Mouse (Mus musculus) B cell, adult (primary cell): ENCODE measurements around the gene Zfp52. TPM values are rescaled to one million over a fixed set of nuclear protein-coding genes. Genes with fewer than 3 reads are reported as not detected.

Experiments
- total RNA-seq: library from RNA; stranded (reverse); gene quantifications from 4 replicates; pipeline ENCODE4 v1.2.4, GENCODE M21; 2023; ENCODE audit not compliant: inconsistent age

Gene Zfp52
- total RNA-seq: 14.1 to 15.9 TPM (median 15.5 TPM) in 4 replicates

DNA sequence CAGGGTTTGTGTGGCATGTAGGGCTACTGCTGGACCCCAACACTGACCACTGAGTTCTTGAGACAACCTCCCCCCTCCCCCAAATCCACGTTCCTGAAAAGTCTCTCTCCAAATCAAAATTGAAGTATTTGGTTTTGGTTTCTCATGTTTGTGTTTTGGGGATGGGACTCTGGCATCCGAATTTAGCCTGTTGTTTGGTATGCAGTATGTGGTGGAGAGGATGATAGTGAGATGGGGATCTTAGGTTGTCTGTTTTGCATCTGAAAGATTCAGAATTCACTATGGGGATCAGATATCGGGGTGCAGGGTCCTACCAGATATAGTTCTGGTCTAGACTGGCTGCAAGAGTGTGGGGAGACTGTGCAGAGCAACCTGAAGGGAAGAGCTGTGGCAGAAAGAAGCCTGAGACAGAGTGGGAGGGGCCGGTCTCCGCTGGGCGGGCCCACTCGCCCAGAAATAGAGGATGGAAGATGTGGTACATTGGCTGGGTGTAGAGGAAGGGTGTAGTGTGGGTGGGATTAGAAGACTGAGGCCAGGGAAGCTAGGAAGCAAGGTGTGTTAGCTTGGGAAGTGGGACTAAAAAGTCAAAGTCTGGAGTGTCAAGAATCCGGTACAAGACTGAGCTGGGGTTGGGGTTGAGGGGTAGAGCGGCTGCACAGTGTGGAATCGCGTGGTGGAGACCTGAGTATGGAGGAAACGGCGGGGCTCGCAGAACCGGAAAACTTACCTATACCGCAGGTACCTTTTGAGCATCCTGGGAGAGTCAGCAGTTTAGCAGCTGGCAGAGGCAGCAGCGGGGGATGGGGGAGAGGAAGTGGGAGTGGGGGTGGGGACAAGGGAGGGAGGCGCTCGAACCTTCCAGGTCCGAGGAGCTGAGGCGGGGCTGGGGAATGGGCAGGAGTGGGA, at the start of gene Zfp52:
Gene Zfp52 (plus strand): TSS at position 444 of the 906 bp plus-strand sequence.

DNA sequence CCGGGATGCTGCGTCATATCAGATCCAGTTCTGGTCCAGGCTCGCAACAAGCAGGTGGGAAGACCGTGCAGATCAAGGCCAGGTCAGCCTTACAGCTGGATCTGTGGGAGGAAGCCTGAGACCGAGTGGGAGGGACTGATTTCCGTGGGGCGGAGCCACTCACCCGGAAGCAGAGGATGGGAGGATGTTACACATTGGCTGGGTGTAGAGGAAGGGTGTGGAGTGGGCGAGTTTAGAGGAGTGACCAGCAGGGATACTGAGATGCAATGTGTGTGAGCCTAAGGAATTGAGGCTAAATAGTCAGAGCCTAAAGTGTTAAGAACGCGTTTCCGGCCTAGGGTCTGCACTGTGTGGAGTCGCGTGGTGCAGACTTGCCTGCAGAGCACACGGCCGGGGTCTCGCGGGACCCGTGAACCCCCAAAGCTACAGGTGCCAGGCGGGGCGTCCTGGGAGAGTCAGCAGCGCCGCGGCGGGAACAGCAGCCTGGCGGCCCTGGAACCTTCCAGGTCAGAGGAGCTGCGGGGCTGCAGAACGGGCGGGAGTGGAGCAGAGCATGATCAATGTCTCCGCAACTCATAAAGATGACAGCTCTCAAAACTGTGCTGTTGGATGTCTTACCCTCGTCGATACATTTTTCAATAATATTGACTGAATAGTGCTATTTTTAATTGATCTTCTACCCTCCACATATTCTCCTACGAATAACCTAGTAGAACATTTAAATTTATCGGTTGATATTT, 46.4 kb upstream of the Zfp52 start, which contains the start of gene Zfp53:
Gene Zfp53 (plus strand): TSS at position 239 of the 740 bp plus-strand sequence.

DNA sequence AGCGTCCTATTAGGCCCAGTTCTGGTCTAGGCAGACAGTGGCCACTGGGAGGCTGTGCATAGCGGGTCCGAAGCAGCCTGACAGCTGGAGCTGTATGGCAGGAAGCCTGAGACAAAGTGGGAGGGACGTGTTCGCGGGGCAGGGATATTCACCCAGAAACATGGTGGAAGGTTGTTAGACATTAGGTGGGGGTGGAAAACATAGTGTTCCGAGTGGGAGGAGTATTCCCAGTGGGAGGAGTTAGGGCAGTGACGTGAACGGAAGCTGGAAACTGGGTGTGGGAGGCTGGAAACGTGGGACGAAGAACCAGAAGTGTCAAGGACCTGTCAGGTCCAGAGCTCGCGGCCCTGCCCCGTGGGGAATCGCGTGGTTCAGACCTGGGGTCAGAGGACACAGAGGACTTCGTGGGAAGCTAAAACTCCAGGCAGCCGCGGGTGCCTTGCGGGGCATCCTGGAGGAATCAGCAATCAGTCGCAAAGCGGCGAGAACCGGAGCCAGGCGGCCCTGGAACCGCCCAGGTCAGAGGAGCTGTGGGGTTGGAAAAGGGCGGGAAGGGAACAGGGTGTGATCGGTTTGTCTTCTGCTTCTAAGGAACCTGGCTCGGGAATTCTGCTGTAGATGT, 31.5 kb downstream of the Zfp52 start, which contains the start of gene Zfp948:
Gene Zfp948 (plus strand): TSS at position 281 of the 622 bp plus-strand sequence.

Other genes with a start within 250 kb of the Zfp52 start
- not detected in 4 replicates for gene Vmn1r237, start 223.7 kb upstream of the Zfp52 start, total RNA-seq
- gene Zfp677, start 151.8 kb upstream of the Zfp52 start, total RNA-seq: 4.2 to 5.2 TPM (median 4.9 TPM) in 4 replicates
- gene Zfp54, start 112.3 kb upstream of the Zfp52 start, total RNA-seq: 1.4 to 3.2 TPM (median 2.0 TPM) in 4 replicates
- gene Zfp51, start 85.2 kb upstream of the Zfp52 start, total RNA-seq: 13.1 to 15.9 TPM (median 14.6 TPM) in 4 replicates
- 10.0 to 17.1 TPM (median 15.7 TPM) in 4 replicates for gene Zfp53, start 46.5 kb upstream of the Zfp52 start, total RNA-seq
- gene Zfp948, start 31.5 kb downstream of the Zfp52 start, total RNA-seq: 1.1 to 2.2 TPM (median 1.8 TPM) in 4 replicates
- gene Zfp983, start 115.1 kb downstream of the Zfp52 start, total RNA-seq: 10.2 to 11.4 TPM (median 10.7 TPM) in 4 replicates
- 6.2 to 16.8 TPM (median 11.7 TPM) in 4 replicates for gene Gm10226, start 156.3 kb downstream of the Zfp52 start, total RNA-seq
- 2.0 to 2.2 TPM (median 2.1 TPM) in 4 replicates for gene Zfp760, start 172.2 kb downstream of the Zfp52 start, total RNA-seq
- gene Zfp229, start 195.3 kb downstream of the Zfp52 start, total RNA-seq: 3.2 to 6.0 TPM (median 5.1 TPM) in 4 replicates